Mouse (Mus musculus): ENCODE results near the gene Btbd16.

- TF ChIP-seq POLR2A (IDR thresholded peaks at IDR 0.05; ENCODE audit: low read depth, low read length) = no peak
- no peak for TF ChIP-seq CTCF (conservative IDR thresholded peaks at IDR 0.05; ENCODE audit: insufficient read depth, insufficient read length, low read depth, low read length)
Observed at GRCm38 (mm10) chr7:130807749-130808148, 33.9 kb downstream of the Btbd16 start.

All from kidney, adult 2 months (tissue).